Mouse (Mus musculus) liver, postnatal 0 days (tissue): ENCODE measurements around the gene Ptprf. TPM values are rescaled to one million over a fixed set of nuclear protein-coding genes. Genes with fewer than 3 reads are reported as not detected.

ENCODE experiments used
- ATAC-seq: fragments of 200-750 bp; cut with Nextera tagmentation; 2 replicates; pipeline ENCODE4 v1.8.0; 2017; ENCODE audit warnings: mild to moderate bottlenecking, moderate library complexity
- DNase-seq: peaks from one replicate; pipeline ENCODE4 v3.0.0-alpha.2; 2016
- H3K27ac ChIP-seq: fragments of 300-500 bp; sonication (generic); 2 replicates; pipeline ENCODE4 v1.5.1; 2014; ENCODE audit warnings: antibody characterized with exemption, moderate library complexity, mild to moderate bottlenecking, low read depth
- H3K27me3 ChIP-seq: fragments of 300-500 bp; sonication (generic); 2 replicates; pipeline ENCODE4 v1.6.1; 2014; ENCODE audit warnings: low read length, control low read depth, mixed read lengths; ENCODE audit not compliant: insufficient read depth
- H3K36me3 ChIP-seq: fragments of 300-500 bp; sonication (generic); replicated peaks from 2 replicates; pipeline ENCODE4 v1.6.1; 2014; ENCODE audit warnings: mild to moderate bottlenecking, control low read depth, low read length, moderate library complexity, mixed read lengths; ENCODE audit not compliant: insufficient read depth
- H3K4me1 ChIP-seq: fragments of 300-500 bp; sonication (generic); 2 replicates; pipeline ENCODE4 v1.6.1; 2014; ENCODE audit warnings: antibody characterized with exemption, mild to moderate bottlenecking, control low read depth; ENCODE audit not compliant: insufficient read depth
- H3K4me2 ChIP-seq: fragments of 300-500 bp; sonication (generic); 2 replicates; pipeline ENCODE4 v1.6.1; 2014; ENCODE audit warnings: low read depth, mild to moderate bottlenecking, low read length, moderate library complexity, mixed read lengths
- H3K4me3 ChIP-seq: fragments of 300-500 bp; sonication (generic); 2 replicates; pipeline ENCODE4 v1.5.1; 2014; ENCODE audit warnings: low read depth, low read length
- H3K9ac ChIP-seq: fragments of 300-500 bp; sonication (generic); replicated peaks from 2 replicates; pipeline ENCODE4 v1.6.1; 2014; ENCODE audit warnings: mild to moderate bottlenecking, moderate library complexity
- H3K9me3 ChIP-seq: fragments of 300-500 bp; sonication (generic); 2 replicates; pipeline ENCODE4 v1.6.1; 2016; ENCODE audit warnings: mild to moderate bottlenecking, control low read depth, low read length, mixed read lengths
- CTCF ChIP-seq: sonication (generic); IDR thresholded peaks from 2 replicates; pipeline ENCODE4 v1.5.1; 2016; ENCODE audit warnings: antibody characterized with exemption, low read depth
- EP300 ChIP-seq: IDR thresholded peaks from 2 replicates; pipeline ENCODE4 v1.6.1; 2016; ENCODE audit warnings: antibody characterized with exemption, low read depth, mild to moderate bottlenecking
- WGBS: fragments of 180-500 bp; shearing (Covaris S2); extraction: QIAGEN DNeasy Blood & Tissue Kit; methylation state at CpG from one replicate; pipeline ENCODE4 v1.1.7; 2014; ENCODE audit not compliant: insufficient replicate concordance; 5-methylcytosine and 5-hydroxymethylcytosine counted together
- polyA plus RNA-seq: library from polyadenylated mRNA; unstranded; fragments of >200 nt; fragmentation: Nextera tagmentation; extraction: Ambion mirVana; gene quantifications from 2 replicates; pipeline ENCODE4 v1.2.1, GENCODE M21; 2015

Gene Ptprf
- polyA plus RNA-seq, 1 experiment from 2014 or later = 11.8 TPM

- no peaks in the 10 kb centered on the region for H3K27me3 ChIP-seq
- ATAC-seq = no peak
- no peak overlapping the region for H3K4me3 ChIP-seq
- WGBS = 51% methylated on average over 10 of the region's 10 CpGs
- no peaks in the 10 kb centered on the region for H3K9me3 ChIP-seq
- no peaks in the 10 kb centered on the region for H3K36me3 ChIP-seq
- DNase-seq = no peak
- peaks cover 13% of the 10 kb centered on the region for H3K4me1 ChIP-seq
- H3K4me2 ChIP-seq = no peak overlapping the region
- no peak overlapping the region for H3K27ac ChIP-seq
- no peak overlapping the region for H3K9ac ChIP-seq
- no peak for TF ChIP-seq EP300
- no peak for TF ChIP-seq CTCF
Observed at GRCm38 (mm10) chr4:118257416-118257815, 33.8 kb downstream of the Ptprf start.

GRCm38 (mm10) chr4:118256217-118256616, 35.0 kb downstream of the Ptprf start:
- H3K4me2 ChIP-seq = no peak overlapping the region
- no peak overlapping the region for H3K9ac ChIP-seq
- H3K9me3 ChIP-seq = no peaks in the 10 kb centered on the region
- TF ChIP-seq EP300 (no peak), CTCF (no peak)
- no peaks in the 10 kb centered on the region for H3K27me3 ChIP-seq
- WGBS = 68% methylated on average over 12 of the region's 12 CpGs
- H3K36me3 ChIP-seq = no peaks in the 10 kb centered on the region; the same call in 1 of the 2 replicates
- peaks cover 12% of the 10 kb centered on the region for H3K4me1 ChIP-seq
- ATAC-seq (no peak), DNase-seq (no peak)
- no peak overlapping the region for H3K27ac ChIP-seq
- H3K4me3 ChIP-seq = no peak overlapping the region

- DNase-seq (no peak), ATAC-seq (no peak)
- H3K4me2 ChIP-seq = no peak overlapping the region
- H3K9me3 ChIP-seq = no peaks in the 10 kb centered on the region
- H3K27ac ChIP-seq = no peak overlapping the region
- TF ChIP-seq EP300 (no peak), CTCF (no peak)
- 0 out of 2 replicates have a peak, but pooled peaks cover under 1% of the 10 kb centered on the region for H3K4me1 ChIP-seq
- no peak overlapping the region for H3K9ac ChIP-seq
- H3K36me3 ChIP-seq = peaks cover under 1% of the 10 kb centered on the region; the same call in 1 of the 2 replicates
- 71% methylated on average over 5 of the region's 5 CpGs for WGBS
- no peak overlapping the region for H3K4me3 ChIP-seq
- H3K27me3 ChIP-seq = no peaks in the 10 kb centered on the region
Observed at GRCm38 (mm10) chr4:118254953-118255352, 36.3 kb downstream of the Ptprf start.

GRCm38 (mm10) chr4:118247323-118247722, 43.9 kb downstream of the Ptprf start:
- no peak overlapping the region for H3K9ac ChIP-seq
- H3K27me3 ChIP-seq = no peaks in the 10 kb centered on the region
- H3K9me3 ChIP-seq = no peaks in the 10 kb centered on the region
- no peaks in the 10 kb centered on the region for H3K4me1 ChIP-seq
- 64% methylated on average over 3 of the region's 3 CpGs for WGBS
- DNase-seq = no peak
- TF ChIP-seq CTCF (no peak), EP300 (no peak)
- H3K4me2 ChIP-seq = no peak overlapping the region
- ATAC-seq = no peak
- H3K36me3 ChIP-seq = peaks cover 3% of the 10 kb centered on the region
- H3K4me3 ChIP-seq = no peak overlapping the region
- H3K27ac ChIP-seq = no peak overlapping the region

GRCm38 (mm10) chr4:118245847-118246246, 45.4 kb downstream of the Ptprf start:
- Histone ChIP-seq H3K27me3 (no peaks in the 10 kb centered on the region), H3K9ac (no peak overlapping the region), H3K27ac (no peak overlapping the region), H3K4me2 (no peak overlapping the region), H3K36me3 (peaks cover 3% of the 10 kb centered on the region), H3K9me3 (no peaks in the 10 kb centered on the region), H3K4me3 (no peak overlapping the region), H3K4me1 (peaks cover 3% of the 10 kb centered on the region; the same call in 1 of the 2 replicates)
- DNase-seq (no peak), ATAC-seq (no peak)
- WGBS = 84% methylated on average over 14 of the region's 14 CpGs
- no peak for TF ChIP-seq CTCF
- TF ChIP-seq EP300 = no peak

- TF ChIP-seq CTCF (no peak), EP300 (no peak)
- ATAC-seq = no peak
- DNase-seq = no peak
- Histone ChIP-seq H3K27ac (no peak overlapping the region), H3K4me1 (peaks cover 6% of the 10 kb centered on the region; the same call in 1 of the 2 replicates), H3K27me3 (no peaks in the 10 kb centered on the region), H3K9ac (no peak overlapping the region), H3K36me3 (no peaks in the 10 kb centered on the region; the same call in none of the 2 replicates), H3K9me3 (no peaks in the 10 kb centered on the region), H3K4me3 (no peak overlapping the region), H3K4me2 (no peak overlapping the region)
- 76% methylated on average over 7 of the region's 7 CpGs for WGBS
Observed at GRCm38 (mm10) chr4:118243791-118244190, 47.4 kb downstream of the Ptprf start.
